Mouse (Mus musculus): ENCODE data around the gene Ncor2. TPM values are rescaled to one million over a fixed set of nuclear protein-coding genes. Genes with fewer than 3 reads are reported as not detected.

Ncor2 gene
- total and polyA plus RNA-seq, 2 experiments: 7.1 to 15.0 TPM

DNA sequence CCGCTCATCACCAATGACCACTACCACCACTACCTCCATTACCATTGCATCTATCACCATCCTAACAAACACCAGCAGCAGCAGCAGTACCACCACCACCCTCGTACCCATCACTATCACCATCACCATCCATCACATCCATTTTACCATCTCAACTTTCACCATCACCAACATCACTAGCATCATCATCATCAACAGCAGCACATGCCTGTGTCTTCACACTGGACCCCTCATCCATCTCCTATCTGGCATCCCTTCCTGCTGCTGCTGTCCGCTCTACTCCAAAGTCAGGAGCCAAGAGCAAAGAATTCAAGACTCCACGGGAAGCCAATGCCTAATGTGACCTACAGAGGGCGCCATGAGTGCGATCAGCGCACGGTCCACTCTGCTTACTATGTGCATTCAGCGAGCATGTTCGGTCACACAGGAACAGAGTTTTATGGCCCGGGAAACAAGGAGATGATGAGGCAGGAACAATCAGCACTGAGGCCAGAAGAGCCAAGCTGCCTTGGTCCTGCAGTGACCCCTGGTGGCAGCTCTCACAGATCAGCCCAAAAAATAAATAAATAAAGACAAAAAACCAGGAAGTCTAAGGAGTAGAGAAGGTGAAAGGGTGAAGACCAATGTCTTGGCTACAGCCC lies 71.9 kb downstream of the Ncor2 start:
- H3K27ac ChIP-seq (replicated peaks; ENCODE audit: insufficient read depth, low read depth, low read length): no peak overlapping the region
- H3K4me3 ChIP-seq (ENCODE audit: insufficient read depth, low read depth, low read length): no peak overlapping the region
- TF ChIP-seq CTCF (IDR thresholded peaks at IDR 0.05; ENCODE audit: low read depth, low read length) (peak; percentile 79), POLR2A (IDR thresholded peaks at IDR 0.05; ENCODE audit: extremely low read depth, insufficient read depth, low read length) (no peak)
- no peaks in the 10 kb centered on the region for H3K4me1 ChIP-seq (ENCODE audit: control insufficient read depth, insufficient read depth, low read length)
- H3K9ac ChIP-seq (ENCODE audit: low read depth, low read length): no peak overlapping the region
- DNase-seq (ENCODE audit: extremely low read depth, low read depth, low spot score): peak; percentile 48
- 67% methylated on average over 11 of the region's 11 CpGs for WGBS
- no peaks in the 10 kb centered on the region; the same call in 1 of the 2 replicates for H3K79me2 ChIP-seq (ENCODE audit: control insufficient read depth, insufficient read depth, low read length)
- H3K27me3 ChIP-seq (ENCODE audit: control insufficient read depth, insufficient read depth, low read length): no peaks in the 10 kb centered on the region
- H3K36me3 ChIP-seq (ENCODE audit: control insufficient read depth, insufficient read depth, low read length): peaks cover 4% of the 10 kb centered on the region; the same call in 1 of the 2 replicates

DNA sequence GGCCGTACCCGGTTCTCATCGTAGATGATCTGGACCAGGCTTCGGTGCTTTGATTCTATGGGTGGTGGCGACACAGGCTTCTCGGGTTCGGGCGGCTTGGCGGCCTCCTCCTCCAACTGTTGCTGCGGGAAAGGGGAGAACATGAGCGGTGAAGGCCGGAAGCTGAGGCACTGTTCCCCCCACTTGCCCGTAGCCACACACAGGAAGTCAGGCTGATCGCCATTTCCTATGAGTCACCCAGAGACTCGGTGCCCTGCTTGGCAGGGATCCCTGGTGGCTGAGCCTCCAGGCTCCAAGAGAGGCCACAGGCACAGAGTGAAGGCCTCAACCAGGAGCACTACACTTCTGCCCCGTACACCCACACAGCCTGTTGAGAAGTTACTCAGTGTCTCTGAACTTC lies 72.8 kb downstream of the Ncor2 start:
- TF ChIP-seq CTCF (IDR thresholded peaks at IDR 0.05; ENCODE audit: low read depth, low read length) (no peak), POLR2A (IDR thresholded peaks at IDR 0.05; ENCODE audit: extremely low read depth, insufficient read depth, low read length) (no peak)
- Histone ChIP-seq H3K4me3 (ENCODE audit: insufficient read depth, low read depth, low read length) (no peak overlapping the region), H3K36me3 (ENCODE audit: control insufficient read depth, insufficient read depth, low read length) (peaks cover 4% of the 10 kb centered on the region; the same call in 1 of the 2 replicates), H3K4me1 (ENCODE audit: control insufficient read depth, insufficient read depth, low read length) (no peaks in the 10 kb centered on the region), H3K27ac (replicated peaks; ENCODE audit: insufficient read depth, low read depth, low read length) (no peak overlapping the region), H3K27me3 (ENCODE audit: control insufficient read depth, insufficient read depth, low read length) (no peaks in the 10 kb centered on the region), H3K9ac (ENCODE audit: low read depth, low read length) (no peak overlapping the region), H3K79me2 (ENCODE audit: control insufficient read depth, insufficient read depth, low read length) (no peaks in the 10 kb centered on the region; the same call in 1 of the 2 replicates)
- WGBS: 65% methylated on average over 16 of the region's 16 CpGs
- DNase-seq (ENCODE audit: extremely low read depth, low read depth, low spot score): no peak

DNA sequence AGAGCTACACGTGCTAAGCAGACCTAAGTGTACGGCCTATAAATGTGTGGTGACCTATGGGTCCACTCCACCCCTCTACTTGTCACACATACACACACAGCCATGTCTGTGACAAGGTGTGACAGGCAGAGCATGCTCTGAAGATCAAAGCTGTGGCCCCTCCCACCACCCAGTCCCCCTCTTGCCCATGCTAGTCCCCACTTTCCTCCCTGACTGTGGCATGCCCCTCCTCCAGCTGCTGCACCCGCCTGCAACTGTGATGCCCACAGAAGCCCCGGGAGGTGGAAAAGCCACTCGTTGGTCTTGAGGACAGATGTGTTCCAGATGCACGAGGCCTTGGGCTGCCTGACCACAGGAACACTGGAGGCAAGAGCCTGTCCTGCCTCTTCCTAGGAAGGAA lies 74.2 kb downstream of the Ncor2 start:
- no peak overlapping the region for H3K4me3 ChIP-seq (ENCODE audit: insufficient read depth, low read depth, low read length)
- no peak overlapping the region for H3K27ac ChIP-seq (replicated peaks; ENCODE audit: insufficient read depth, low read depth, low read length)
- H3K27me3 ChIP-seq (ENCODE audit: control insufficient read depth, insufficient read depth, low read length): no peaks in the 10 kb centered on the region
- no peak for DNase-seq (ENCODE audit: extremely low read depth, low read depth, low spot score)
- TF ChIP-seq POLR2A (IDR thresholded peaks at IDR 0.05; ENCODE audit: extremely low read depth, insufficient read depth, low read length) (no peak), CTCF (IDR thresholded peaks at IDR 0.05; ENCODE audit: low read depth, low read length) (no peak)
- H3K4me1 ChIP-seq (ENCODE audit: control insufficient read depth, insufficient read depth, low read length): no peaks in the 10 kb centered on the region
- WGBS: 76% methylated on average over 6 of the region's 6 CpGs
- H3K9ac ChIP-seq (ENCODE audit: low read depth, low read length): no peak overlapping the region
- H3K36me3 ChIP-seq (ENCODE audit: control insufficient read depth, insufficient read depth, low read length): peaks cover 4% of the 10 kb centered on the region; the same call in 1 of the 2 replicates
- no peaks in the 10 kb centered on the region; the same call in 1 of the 2 replicates for H3K79me2 ChIP-seq (ENCODE audit: control insufficient read depth, insufficient read depth, low read length)

DNA sequence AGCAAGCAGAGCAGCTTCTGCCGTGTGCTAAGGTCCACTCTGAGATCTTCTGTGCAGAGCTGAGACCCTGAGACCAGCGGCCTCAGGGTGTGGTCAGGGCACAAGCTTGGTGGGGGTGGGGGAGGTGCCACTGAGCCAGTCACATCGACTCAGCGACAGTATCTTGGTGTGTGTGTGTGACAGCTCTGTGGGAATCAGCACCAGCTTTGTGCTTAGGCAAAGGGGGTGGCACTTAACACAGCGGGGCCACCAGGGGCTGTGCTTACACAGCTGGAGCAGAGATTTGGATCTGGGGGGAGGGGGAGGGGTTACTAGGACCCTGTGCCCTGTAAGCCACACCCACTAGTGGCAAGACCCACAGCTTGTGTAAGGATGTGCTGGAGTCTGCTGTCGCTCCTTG lies 75.6 kb downstream of the Ncor2 start:
- Histone ChIP-seq H3K9ac (ENCODE audit: low read depth, low read length) (no peak overlapping the region), H3K36me3 (ENCODE audit: control insufficient read depth, insufficient read depth, low read length) (peaks cover 2% of the 10 kb centered on the region; the same call in 1 of the 2 replicates), H3K4me1 (ENCODE audit: control insufficient read depth, insufficient read depth, low read length) (no peaks in the 10 kb centered on the region), H3K4me3 (ENCODE audit: insufficient read depth, low read depth, low read length) (no peak overlapping the region), H3K27ac (replicated peaks; ENCODE audit: insufficient read depth, low read depth, low read length) (no peak overlapping the region), H3K79me2 (ENCODE audit: control insufficient read depth, insufficient read depth, low read length) (no peaks in the 10 kb centered on the region; the same call in 1 of the 2 replicates), H3K27me3 (ENCODE audit: control insufficient read depth, insufficient read depth, low read length) (no peaks in the 10 kb centered on the region)
- TF ChIP-seq POLR2A (IDR thresholded peaks at IDR 0.05; ENCODE audit: extremely low read depth, insufficient read depth, low read length): no peak
- no peak for TF ChIP-seq CTCF (IDR thresholded peaks at IDR 0.05; ENCODE audit: low read depth, low read length)
- no peak for DNase-seq (ENCODE audit: extremely low read depth, low read depth, low spot score)
- 72% methylated on average over 6 of the region's 6 CpGs for WGBS

DNA sequence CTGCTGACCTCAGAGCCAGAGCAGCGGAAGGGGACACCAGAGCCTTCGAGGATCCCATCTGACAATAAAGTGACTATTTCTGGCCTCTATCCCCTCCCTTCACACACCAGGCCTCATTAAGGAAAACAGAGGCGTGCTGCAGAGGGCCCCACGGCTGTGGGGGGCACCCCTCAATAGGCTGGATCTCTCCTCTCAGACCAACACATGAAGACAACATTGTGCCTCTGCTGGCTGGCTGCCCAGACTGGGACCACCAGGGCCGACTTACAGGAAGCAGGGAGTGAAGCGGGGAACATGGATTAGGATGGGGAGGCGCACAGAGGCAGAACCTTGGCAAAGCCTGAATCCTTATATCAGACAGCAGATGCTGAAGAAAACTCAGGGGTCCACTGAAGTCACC lies 76.1 kb downstream of the Ncor2 start:
- 86% methylated on average over 7 of the region's 7 CpGs for WGBS
- Histone ChIP-seq H3K4me3 (ENCODE audit: insufficient read depth, low read depth, low read length) (no peak overlapping the region), H3K9ac (ENCODE audit: low read depth, low read length) (no peak overlapping the region), H3K27me3 (ENCODE audit: control insufficient read depth, insufficient read depth, low read length) (no peaks in the 10 kb centered on the region), H3K27ac (replicated peaks; ENCODE audit: insufficient read depth, low read depth, low read length) (no peak overlapping the region), H3K79me2 (ENCODE audit: control insufficient read depth, insufficient read depth, low read length) (no peaks in the 10 kb centered on the region; the same call in 1 of the 2 replicates), H3K4me1 (ENCODE audit: control insufficient read depth, insufficient read depth, low read length) (no peaks in the 10 kb centered on the region), H3K36me3 (ENCODE audit: control insufficient read depth, insufficient read depth, low read length) (no peaks in the 10 kb centered on the region)
- no peak for DNase-seq (ENCODE audit: extremely low read depth, low read depth, low spot score)
- TF ChIP-seq CTCF (IDR thresholded peaks at IDR 0.05; ENCODE audit: low read depth, low read length): no peak
- TF ChIP-seq POLR2A (IDR thresholded peaks at IDR 0.05; ENCODE audit: extremely low read depth, insufficient read depth, low read length): no peak

DNA sequence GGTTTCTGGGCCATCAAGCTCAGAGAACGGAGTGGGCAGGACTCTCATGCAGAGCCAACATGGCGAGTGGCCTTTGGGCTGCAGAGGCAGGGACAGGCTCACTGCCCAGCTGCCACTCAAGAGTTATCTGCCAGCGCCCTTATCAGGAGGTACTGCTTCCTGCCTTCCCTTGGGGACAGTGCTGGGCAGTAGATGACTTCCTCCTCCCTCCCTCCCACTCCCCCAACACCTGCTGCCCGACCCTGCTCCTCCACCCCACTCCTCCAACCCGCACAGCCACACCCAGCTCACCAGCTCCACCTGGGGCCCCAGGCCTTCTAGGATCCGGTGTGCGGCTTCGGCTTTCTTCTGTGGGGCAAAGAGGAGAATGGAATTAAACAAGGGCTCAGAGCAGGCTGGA lies 76.7 kb downstream of the Ncor2 start:
- H3K27ac ChIP-seq (replicated peaks; ENCODE audit: insufficient read depth, low read depth, low read length): no peak overlapping the region

More for the DNA sequence above, 76.7 kb downstream of the Ncor2 start:
- TF ChIP-seq CTCF (IDR thresholded peaks at IDR 0.05; ENCODE audit: low read depth, low read length) (no peak), POLR2A (IDR thresholded peaks at IDR 0.05; ENCODE audit: extremely low read depth, insufficient read depth, low read length) (no peak)
- no peaks in the 10 kb centered on the region; the same call in 1 of the 2 replicates for H3K36me3 ChIP-seq (ENCODE audit: control insufficient read depth, insufficient read depth, low read length)
- H3K79me2 ChIP-seq (ENCODE audit: control insufficient read depth, insufficient read depth, low read length): no peaks in the 10 kb centered on the region; the same call in 1 of the 2 replicates
- no peaks in the 10 kb centered on the region for H3K4me1 ChIP-seq (ENCODE audit: control insufficient read depth, insufficient read depth, low read length)
- no peak overlapping the region for H3K4me3 ChIP-seq (ENCODE audit: insufficient read depth, low read depth, low read length)
- WGBS: 82% methylated on average over 8 of the region's 8 CpGs
- DNase-seq (ENCODE audit: extremely low read depth, low read depth, low spot score): no peak
- no peak overlapping the region for H3K9ac ChIP-seq (ENCODE audit: low read depth, low read length)
- no peaks in the 10 kb centered on the region for H3K27me3 ChIP-seq (ENCODE audit: control insufficient read depth, insufficient read depth, low read length)
